Mouse (Mus musculus) frontal cortex, postnatal 10 days (tissue): Measurements from ENCODE around the gene Mylk.

Experiments used
- DNase-seq, 2 experiments: peaks; one replicate each; pipeline ENCODE4 v3.0.0; 2022; ENCODE audit warnings: low spot score in 2 of 2, mixed read lengths in 1 of 2

Mylk gene

DNA sequence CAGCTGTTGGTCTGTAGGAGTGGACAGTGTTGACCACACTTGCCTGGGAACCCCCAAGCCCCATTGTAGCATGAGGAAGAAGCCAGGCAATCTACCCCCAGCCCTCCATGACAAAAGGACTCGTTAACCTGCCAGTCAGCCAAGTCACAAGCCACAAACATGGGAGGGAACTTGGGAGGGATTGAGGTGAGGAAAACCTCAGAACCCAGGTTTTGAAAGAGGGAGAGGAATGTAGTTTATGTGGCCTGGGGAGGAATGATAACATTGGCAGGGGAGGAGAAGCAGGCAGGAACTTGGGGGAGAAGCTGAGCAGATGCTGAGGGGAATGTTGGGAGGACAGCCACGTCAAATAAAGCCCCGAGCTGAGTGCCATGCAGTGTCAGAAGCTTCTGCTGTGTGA lies 196.9 kb downstream of the Mylk start:
- DNase-seq = no peak

DNA sequence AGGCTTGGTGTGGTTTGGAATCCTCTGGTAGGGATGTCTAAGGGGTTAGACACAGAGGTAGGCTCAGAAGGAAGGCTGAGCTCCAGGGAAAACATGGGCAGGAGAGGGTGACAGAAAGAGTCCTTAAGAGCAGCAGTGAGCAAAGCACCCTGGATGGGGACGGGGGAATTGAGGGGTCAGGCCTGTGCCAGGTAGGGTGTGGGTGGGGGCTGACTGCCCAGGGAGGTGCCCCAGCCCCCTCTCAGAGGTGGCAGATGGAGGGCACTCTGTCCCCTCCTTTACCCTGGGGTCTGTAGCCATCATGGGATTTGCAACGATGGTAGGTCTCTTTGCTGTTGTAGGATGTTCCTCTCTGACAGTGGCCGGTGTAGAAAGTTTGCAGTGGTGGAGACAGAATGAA lies 201.3 kb downstream of the Mylk start:
- no peak for DNase-seq

DNA sequence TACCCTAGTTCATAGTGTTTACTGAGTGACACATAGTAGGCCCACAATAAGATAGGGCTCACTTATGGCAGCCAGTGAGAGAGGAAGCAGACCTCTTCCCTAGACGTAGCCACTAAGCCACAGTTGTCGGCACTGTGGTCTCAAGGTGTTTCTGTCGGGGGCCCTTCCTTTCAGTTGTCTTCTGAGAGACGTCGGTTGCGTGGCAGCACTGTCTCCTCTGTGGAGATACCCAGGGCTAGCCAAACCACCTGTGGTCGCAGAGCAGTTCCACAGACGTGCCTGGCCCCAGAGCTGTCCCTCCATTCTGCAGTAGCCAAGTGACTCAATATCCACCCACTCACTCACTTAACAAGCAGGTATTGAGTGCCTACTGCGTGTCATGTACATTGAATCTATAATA lies 205.9 kb downstream of the Mylk start:
- no peak for DNase-seq

DNA sequence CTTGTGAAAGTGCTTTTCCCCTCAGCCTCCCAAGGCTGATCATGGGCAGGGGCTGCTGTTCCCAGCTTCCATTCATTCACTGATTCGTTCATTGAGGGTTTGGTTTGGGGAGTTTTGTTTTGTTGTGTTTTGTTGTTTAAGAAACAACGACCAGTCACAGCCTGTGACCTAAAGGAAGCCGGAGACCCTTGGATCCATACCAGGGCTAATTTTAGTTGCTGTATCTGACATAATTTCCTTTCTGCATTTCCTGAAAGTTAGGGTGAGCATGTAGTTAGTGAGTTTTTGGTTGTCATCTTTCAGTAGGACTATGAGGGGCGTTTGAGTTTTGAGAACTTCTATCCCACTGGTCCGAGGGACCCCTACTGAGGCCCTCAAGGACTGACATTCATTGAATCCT lies 207.2 kb downstream of the Mylk start:
- no peak for DNase-seq

DNA sequence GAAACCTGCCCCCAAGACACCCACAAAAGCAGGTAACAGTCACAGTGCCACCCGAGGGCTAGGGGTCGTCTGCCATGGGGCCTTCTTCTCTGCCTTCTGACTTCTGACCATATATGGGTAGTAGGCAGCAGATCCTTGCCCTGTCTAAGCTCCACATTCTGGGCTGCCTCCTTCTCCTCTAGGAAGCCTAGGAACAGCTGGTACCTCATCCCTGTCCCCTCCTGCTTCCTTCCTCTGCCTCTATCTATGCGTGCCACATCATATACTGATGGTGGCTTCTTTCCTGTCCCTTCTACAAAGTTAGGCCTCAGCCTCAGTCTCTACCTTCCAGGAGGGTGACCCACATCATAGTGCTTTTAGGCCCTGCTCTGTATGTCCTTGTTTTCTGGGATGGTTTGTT lies 207.8 kb downstream of the Mylk start:
- no peak for DNase-seq

DNA sequence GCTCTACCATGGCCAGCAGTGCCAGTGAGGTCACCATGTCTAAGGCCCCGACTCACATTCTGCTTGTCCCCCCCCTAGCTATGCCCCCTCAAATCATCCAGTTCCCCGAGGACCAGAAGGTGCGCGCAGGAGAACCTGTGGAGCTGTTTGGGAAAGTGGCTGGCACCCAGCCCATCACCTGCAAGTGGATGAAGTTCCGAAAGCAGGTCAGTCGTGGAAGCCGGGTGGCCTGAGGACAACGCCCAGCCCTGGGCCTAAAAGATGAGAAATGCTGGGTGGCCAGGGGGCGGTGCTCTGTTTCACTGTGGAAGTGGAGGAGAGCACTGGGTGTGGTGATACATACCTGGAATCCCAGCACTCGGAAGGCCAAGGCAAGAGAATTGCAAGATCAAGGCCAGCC lies 208.5 kb downstream of the Mylk start:
- no peak for DNase-seq

DNA sequence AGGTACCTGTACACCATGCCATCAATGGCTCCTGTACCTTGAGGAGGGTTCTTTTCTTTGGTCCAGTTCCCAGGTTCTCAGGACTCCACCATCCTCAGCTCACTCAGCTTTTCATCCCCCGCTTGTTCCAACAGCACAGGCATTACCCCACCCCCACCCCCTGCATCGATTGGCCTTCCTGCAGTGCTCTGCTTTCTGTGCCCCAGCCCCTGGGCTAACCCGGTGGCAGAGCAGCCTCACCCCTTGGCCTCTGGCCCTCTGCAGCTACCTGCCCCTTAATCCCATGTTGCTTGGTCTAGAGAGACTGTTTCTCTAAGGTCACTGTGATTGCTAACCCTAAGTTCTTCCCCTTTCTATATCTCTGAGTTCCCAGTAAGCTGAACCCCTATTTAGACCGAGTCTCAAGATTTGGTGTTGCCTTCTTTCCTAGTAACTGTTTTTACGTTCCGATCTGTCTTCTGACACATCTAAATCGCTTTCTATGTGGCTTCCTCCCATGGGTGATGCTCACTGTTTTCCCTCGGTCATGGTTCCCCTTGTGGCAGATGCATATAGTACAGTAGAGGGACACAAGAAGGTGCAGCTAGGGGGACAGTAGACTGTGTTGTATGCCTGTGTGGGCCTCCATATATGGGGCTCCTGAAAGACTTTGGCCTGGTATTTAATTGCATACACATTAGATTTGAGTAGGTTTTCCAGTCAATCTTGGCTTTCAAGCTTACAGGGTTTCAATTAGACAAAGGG lies 212.6 kb downstream of the Mylk start:
- DNase-seq = no peak

DNA sequence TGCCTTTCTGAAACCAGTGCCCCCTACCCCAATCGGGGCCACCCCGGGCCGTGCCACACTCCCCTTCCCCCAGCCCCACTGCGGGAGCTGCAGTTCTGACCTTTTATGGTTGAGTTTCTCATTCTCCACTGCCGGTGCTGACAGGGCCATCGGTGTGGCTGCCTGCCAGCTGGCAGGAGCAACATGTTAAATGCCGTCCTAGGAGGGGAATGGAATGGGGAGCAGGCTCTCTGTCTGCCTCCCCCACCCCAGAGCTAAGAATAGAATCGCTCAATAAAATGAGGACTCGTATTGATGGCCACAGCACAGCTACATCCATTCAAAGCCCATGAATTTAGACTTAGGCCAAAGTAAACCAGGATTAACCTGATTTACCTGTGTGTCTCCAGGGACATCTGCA lies 213.7 kb downstream of the Mylk start:
- DNase-seq = no peak

DNA sequence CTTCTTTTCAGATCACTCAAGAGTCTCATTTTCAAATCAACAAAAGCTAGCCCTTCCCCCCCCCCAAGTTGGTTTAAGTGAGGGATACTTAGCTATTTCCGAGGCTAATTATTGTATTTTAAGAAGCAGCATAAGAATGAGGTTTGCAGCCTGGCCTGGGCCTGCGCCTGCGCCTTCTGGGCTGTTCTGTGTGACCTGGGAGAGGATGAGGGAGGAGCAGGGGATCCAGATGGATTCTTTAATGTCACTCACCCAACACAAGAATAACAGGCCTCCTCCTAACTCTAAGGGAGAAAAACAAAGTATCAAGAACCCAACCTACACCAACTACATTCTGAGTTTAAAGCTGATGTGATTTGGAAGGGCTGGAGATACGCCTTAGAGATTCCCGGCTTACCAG lies 214.3 kb downstream of the Mylk start:
- DNase-seq = no peak

DNA sequence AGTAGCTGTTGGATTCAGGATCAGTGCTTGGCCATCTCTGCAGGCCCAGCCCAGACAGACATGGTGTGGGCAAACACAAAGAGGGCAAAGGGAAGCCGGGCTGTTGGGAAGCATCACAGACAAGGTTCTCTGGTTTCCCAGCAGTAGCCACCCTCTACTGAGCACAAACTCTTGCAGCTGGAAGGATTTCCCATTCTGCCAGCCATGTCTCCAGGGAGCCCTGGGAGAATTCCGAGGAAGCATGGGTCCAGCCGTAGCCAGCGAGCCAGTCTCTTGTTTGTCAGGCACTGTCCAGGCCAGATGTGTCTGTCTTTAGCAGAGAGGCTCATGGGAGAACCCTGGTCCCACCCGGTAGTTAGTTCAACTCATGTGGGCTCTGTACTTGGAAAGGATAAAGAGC lies 215.2 kb downstream of the Mylk start:
- no peak for DNase-seq

DNA sequence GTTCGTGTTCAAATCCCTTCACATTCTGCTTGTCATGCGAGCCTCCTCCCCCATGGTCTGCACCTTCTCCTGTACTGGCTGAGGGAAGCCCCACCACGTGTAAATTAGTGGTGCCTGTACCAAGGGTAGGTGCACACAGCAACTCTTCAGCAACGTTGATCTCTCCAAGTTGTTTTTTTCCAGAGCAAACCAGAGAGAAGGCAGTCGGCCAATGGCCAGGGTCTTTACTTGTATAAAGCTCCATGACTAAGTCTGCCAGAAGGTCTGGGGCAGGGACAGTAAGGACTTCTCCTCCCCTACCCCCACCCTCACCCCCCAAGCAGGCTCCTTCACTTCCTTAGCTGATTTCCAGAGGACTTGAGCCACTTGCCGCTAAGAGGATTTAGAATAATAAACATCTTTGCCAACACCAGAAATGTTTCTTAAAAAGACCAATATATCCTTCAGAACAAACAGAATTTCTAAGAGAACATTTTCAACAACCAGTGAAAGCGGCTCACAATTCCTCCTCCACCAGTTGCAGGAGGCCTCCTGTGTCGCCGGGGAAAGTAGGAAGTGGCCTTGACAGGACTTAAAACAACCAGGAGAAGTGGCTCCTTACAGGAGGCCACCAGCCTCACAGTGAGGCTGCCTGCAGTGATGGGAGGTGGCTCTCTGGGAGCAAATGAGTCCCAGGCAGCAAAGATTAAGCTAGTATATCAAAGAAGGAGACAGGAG lies 216.0 kb downstream of the Mylk start:
- no peak for DNase-seq

DNA sequence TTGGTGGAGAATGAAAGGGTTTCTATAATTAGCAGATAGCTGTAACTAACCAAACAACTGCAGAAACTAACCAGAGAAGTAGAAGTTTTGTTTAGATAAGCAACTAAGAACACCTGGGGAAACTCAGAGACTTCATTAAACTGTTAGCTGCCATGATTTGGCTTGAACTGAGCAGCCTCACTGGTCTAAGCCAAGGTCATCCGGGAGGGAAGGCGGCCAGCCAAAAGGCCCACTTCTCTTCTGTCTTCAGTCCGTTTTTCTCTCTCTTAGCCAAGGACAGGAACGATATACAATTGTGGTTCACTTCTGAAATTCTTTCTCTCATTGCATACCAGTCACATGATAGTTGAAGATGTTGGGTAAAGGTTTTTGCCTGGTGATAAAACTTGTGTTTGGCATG lies 217.3 kb downstream of the Mylk start:
- DNase-seq = no peak

DNA sequence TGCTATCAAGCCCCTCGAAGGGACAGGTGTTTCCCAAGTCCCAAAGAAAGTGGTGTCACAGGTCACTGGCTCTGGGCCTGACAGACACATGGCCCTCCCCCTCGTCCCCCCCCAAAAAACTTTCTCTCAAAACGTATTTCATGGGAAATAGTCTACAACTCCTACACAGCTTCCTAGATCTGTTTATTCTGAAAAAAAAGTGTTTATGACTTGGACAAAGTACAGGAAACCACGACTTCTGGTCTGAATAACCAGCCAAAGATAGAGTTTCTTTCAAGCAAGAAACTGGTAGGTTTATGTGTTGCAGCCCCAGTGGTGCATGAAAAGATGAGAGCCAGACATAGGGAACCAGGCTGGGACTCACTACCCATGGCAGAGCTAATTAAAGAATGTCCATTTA lies 218.0 kb downstream of the Mylk start:
- DNase-seq = no peak

DNA sequence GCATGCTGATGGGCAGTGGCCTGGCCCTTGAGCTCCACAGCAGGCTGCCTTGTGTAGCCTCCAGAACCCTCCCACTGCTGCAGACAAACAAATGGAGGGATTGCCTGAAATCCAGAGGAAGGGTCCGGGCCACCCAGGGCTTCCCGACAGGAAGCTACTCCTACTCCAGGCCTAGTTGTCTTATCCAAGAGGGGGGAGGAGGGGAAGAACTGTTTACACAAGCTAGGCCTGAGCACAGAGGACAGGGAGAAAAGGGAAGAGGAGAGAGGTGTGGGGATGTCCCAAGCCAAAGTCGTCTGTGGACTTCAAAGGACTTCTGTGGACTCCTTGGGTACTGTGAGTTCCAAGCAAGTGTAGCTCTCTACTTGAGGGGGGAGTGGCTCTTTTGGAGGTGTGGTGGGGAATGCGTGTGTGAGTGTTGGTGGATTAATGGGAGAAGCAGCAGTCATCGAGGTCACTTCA lies 221.6 kb downstream of the Mylk start:
- no peak for DNase-seq

DNA sequence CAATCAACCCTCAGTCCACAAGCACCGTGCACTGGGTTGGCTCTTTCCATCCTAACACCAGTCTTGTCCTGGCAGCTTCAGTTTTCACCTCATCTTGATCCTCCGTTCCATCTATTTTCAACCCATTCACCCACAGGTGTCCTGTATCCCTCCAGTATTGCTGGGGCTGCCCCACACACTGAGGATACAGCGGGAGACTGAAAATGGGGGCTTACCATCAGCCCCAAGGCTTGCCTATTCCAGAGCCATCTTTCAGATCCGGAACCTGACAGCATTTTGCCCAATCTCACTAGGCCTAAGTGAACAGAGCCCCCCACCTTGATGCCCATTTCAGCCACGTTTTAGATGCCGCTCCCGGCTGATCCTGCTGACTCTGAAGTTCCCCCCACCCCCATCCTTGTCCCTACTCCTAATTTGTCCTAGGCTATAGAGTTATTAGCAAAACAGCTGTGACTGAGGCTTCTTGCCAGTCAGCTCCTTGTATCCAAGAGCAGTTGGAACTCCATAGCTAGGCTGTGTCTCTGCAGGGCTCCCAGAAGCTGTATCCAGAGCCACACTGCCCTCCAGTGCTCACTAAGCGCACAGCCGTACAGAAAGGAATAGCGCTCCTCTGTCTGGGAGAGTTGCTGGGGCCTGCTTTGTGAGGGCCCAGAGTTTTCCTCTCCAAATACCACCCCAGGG lies 222.2 kb downstream of the Mylk start:
- DNase-seq = peak; percentile 62 to 79

DNA sequence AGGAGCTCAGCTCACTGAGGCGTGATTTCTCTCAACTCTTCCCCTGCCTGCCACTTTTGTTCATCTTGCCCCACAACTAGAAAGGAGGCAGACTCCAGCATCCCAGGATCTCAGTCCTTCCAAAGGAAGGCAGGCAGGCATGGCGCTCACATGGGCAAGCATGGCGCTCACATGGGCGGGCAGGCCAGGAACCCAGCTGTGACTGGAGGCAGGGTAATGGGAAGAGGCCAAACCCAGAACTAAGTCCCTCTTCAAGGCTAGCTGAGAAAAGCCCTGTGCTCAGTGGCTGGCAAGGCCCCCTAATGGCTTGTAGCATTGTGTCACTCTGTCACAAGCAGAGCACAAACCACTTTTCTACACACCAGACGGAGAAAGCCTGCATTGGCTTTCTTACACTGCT lies 223.2 kb downstream of the Mylk start:
- DNase-seq = no peak

DNA sequence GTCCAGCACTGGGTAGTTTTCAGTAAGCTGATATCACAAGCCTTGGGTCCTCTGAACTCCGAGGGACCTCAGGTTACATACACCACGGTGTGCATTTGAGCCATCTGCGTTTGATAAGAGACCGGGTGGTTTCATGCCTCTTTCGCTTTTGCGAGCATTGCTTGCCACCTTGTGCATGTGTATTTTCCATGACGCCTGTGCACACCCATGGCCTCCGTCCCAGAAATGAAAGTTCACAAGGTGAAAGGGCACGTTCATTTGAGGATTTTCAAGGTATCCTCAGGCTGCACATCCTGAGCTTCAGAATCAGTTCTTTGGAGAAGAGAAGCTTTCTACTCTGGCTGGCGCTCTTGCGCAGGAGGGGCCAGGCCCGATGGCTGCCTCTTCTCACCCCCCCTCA lies 227.5 kb downstream of the Mylk start:
- DNase-seq = no peak

DNA sequence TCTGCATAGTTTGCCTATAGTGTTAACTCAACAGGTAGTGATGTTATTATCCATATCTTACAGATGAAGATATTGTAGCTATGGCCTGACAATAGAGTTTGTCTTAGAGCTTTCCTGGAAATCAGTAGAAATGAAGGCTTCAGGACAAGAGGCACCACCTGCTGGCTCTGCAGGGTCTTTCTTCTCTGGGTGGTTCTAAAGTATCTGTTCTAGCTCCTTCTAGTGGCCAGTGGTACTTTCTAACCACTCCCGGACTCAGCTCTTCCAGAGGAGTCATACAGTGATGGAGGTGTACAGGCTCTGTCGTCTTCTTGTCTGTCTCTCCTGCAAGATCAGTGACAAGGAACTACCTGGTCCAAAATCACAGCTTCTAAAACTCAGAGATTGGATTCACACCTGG lies 230.5 kb downstream of the Mylk start:
- no peak for DNase-seq

DNA sequence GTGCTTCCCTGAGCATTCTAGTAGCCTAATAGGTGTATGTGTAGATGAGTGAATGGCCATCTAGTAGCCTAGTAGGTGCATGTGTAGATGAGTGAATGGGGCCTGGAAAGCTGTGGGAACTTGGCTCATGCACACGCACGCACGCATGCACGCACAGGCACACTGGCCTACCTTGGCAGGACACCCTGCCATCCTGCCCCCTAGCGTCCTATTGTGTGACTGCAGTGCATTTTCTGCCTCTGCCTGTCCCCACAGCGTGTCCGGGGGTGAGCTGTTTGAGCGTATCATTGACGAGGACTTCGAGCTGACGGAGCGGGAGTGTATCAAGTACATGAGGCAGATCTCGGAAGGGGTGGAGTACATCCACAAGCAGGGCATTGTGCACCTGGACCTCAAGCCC lies 231.6 kb downstream of the Mylk start:
- DNase-seq = no peak

DNA sequence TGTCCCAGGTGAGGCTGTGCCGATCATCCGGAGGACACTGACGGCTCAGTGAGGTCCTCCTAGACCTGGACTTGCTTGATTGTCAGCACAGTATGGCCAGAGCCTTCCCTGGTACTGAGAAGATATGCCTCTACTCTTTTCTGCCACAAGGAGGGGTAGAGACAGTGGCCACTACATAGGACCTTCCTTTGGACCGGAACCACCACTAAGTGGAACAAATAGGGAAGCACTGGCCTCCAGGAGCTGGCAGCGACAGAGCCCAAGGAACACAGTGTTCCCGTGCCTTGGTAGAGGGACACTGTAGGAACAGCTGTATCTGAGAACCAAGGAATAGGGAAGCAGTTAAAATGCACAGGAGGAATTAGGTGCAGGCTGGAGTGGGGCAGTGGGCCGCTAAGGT lies 233.0 kb downstream of the Mylk start:
- no peak for DNase-seq

DNA sequence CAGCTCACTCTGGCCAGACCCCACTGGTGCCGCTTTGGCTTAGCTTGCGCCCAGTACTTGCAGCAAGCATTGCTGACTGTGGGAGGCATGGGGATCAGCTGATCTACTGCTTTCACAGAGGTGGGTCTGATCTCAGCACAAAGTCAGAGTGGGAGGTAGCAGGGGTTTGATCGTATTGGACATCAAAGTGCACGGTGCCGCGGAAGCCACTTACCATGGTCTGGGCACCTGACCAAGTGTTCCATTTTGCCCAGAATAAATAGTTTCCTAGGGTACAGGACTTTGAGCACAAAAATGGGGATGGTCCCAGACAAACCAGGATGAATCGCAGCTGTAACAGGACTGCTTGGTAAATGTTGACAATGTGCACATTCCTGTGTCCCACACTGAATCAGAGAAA lies 236.0 kb downstream of the Mylk start:
- peak in 1 of 2 experiments; percentile 39 for DNase-seq

DNA sequence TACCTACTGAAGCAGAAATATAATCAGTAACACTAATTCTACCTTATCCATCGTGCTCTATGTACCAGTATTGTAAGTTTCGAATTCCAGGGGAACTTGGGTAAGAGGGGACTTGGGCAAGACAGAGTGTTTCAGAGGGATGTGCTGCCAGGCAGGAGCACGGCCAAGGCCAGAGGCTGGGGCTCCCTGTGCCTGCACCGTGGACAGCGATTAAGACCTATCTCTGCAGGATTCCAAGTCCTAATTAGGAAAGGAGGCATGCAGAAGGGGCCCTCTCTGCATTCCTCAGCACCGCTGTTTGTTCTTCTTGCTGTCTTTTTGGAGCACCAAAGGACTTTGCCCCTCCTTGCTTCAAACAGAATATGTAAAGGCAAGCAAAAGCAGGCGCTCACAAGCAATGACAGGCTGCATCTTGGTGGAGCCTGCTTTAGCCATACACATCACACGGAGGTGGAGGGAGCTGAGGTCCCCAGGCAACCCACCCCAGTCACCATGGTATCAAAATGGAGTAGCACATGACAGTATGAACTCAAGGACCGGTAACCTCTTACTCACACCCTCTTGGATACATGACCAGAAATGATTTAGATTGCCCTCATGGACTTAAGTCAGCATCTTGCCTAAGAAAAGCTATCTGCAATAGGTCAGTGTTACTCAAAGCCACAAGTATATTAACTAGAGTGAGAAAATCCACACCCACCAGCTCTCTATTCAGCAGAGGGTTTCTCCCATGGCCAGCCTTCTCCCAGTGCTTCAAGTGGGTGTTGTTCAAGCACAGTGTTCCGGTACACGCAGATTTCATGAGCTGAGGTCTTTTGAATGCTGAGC lies 239.4 kb downstream of the Mylk start:
- DNase-seq = no peak
